Mouse (Mus musculus): ENCODE measurements around the gene Hoxd3. TPM values are rescaled to one million over a fixed set of nuclear protein-coding genes. Genes with fewer than 3 reads are reported as not detected.
A peak's percentile ranks its signal among the peaks of the same experiment; 100 is the strongest.

The Hoxd3 gene
- total RNA-seq, 2 experiments from 2014 or later, result 0.89 to 0.90 TPM

GRCm38 (mm10) chr2:74678891-74679595 is 32.7 kb upstream of the Hoxd3 start, which contains the start of gene Hoxd11:
Gene Hoxd11 (plus strand): TSS chr2:74679557.
- DNase-seq (ENCODE audit: low spot score in 2 of 2), result no peak

- DNase-seq (ENCODE audit: low spot score in 2 of 2), result no peak
Observed at GRCm38 (mm10) chr2:74679596-74679971, 32.1 kb upstream of the Hoxd3 start.

GRCm38 (mm10) chr2:74679980-74680379 is 31.7 kb upstream of the Hoxd3 start:
- no peak for DNase-seq (ENCODE audit: low spot score in 2 of 2)

- DNase-seq (ENCODE audit: low spot score in 2 of 2), result no peak
Observed at GRCm38 (mm10) chr2:74680561-74681398, 30.9 kb upstream of the Hoxd3 start.

- DNase-seq (ENCODE audit: low spot score in 2 of 2), result no peak
Observed at GRCm38 (mm10) chr2:74681594-74682531, 29.9 kb upstream of the Hoxd3 start.

GRCm38 (mm10) chr2:74682796-74683195 is 28.9 kb upstream of the Hoxd3 start:
- DNase-seq (ENCODE audit: low spot score in 2 of 2), result no peak

GRCm38 (mm10) chr2:74683471-74683951 is 28.2 kb upstream of the Hoxd3 start:
- no peak for DNase-seq (ENCODE audit: low spot score in 2 of 2)

- no peak for DNase-seq (ENCODE audit: low spot score in 2 of 2)
Observed at GRCm38 (mm10) chr2:74684106-74684505, 27.6 kb upstream of the Hoxd3 start.

- no peak for DNase-seq (ENCODE audit: low spot score in 2 of 2)
Observed at GRCm38 (mm10) chr2:74685059-74685603, 26.6 kb upstream of the Hoxd3 start.

- DNase-seq (ENCODE audit: low spot score in 2 of 2), result peak in 1 of 2 experiments; percentile 71
Observed at GRCm38 (mm10) chr2:74686301-74686987, 25.3 kb upstream of the Hoxd3 start.

GRCm38 (mm10) chr2:74686988-74687697 is 24.6 kb upstream of the Hoxd3 start:
- no peak for DNase-seq (ENCODE audit: low spot score in 2 of 2)

GRCm38 (mm10) chr2:74687698-74688555 is 23.8 kb upstream of the Hoxd3 start:
- no peak for DNase-seq (ENCODE audit: low spot score in 2 of 2)

GRCm38 (mm10) chr2:74688795-74689573 is 22.7 kb upstream of the Hoxd3 start:
- DNase-seq (ENCODE audit: low spot score in 2 of 2), result no peak

GRCm38 (mm10) chr2:74689574-74690337 is 22.0 kb upstream of the Hoxd3 start:
- no peak for DNase-seq (ENCODE audit: low spot score in 2 of 2)

- DNase-seq (ENCODE audit: low spot score in 2 of 2), result no peak
Observed at GRCm38 (mm10) chr2:74690338-74690716, 21.4 kb upstream of the Hoxd3 start.

GRCm38 (mm10) chr2:74691022-74691951 is 20.4 kb upstream of the Hoxd3 start, which contains the start of gene Hoxd10:
Gene Hoxd10 (plus strand): TSS chr2:74691924.
- DNase-seq (ENCODE audit: low spot score in 2 of 2), result no peak
